16 mouse cellular contexts compared by ENCODE assay signal in genomic region chr2:27563641-27564148, GRCm38 (mm10). TPM values are rescaled to one million over a fixed set of nuclear protein-coding genes. Genes with fewer than 3 reads are reported as not detected.
DNase-seq lines count a peak whose midpoint lies in the region; ATAC-seq and TF ChIP-seq lines count a peak whose summit lies in the region.
"Had no signal": no experiment of that assay in that cellular context is flagged by ENCODE, and none has a peak within 500 bp of the region (broad histone marks: within the 10 kb centered on the region; RNA-seq: fewer than 3 reads in every experiment).

No protein-coding gene starts in this region.

- no peak overlapping the region for H3K4me2 ChIP-seq in hindbrain, postnatal 0 days (ENCODE audit: low read depth, low read length)
- no peak overlapping the region for H3K4me2 ChIP-seq in hindbrain, embryonic 12.5 days (replicated peaks)
- H3K4me2 ChIP-seq in lung, embryonic 14.5 days: no peak overlapping the region
- H3K4me2 ChIP-seq: heart, embryonic 11.5 days had no signal

- no peak overlapping the region for H3K4me3 ChIP-seq in hindbrain, postnatal 0 days (ENCODE audit: low read length)
- H3K4me3 ChIP-seq in hindbrain, embryonic 12.5 days: no peak overlapping the region
- no peak overlapping the region for H3K4me3 ChIP-seq in lung, embryonic 14.5 days (ENCODE audit: low read depth, low read length)
- no peak overlapping the region for H3K4me3 ChIP-seq in bone marrow, adult 2 months (replicated peaks; ENCODE audit: control insufficient read depth, low read depth, low read length)
- H3K4me3 ChIP-seq: hindbrain, embryonic 10.5 days had no signal

- no peaks in the 10 kb centered on the region for H3K27me3 ChIP-seq in hindbrain, postnatal 0 days (ENCODE audit: insufficient read depth, low read length)
- H3K27me3 ChIP-seq in hindbrain, embryonic 12.5 days: peaks cover 27% of the 10 kb centered on the region
- H3K27me3 ChIP-seq in lung, embryonic 14.5 days (ENCODE audit: insufficient read depth, low read length): no peaks in the 10 kb centered on the region

- H3K36me3 ChIP-seq in hindbrain, postnatal 0 days (ENCODE audit: insufficient read depth, low read length): no peaks in the 10 kb centered on the region
- H3K36me3 ChIP-seq in hindbrain, embryonic 12.5 days: no peaks in the 10 kb centered on the region
- H3K36me3 ChIP-seq in lung, embryonic 14.5 days (ENCODE audit: insufficient read depth): no peaks in the 10 kb centered on the region
- H3K36me3 ChIP-seq: hindbrain, embryonic 10.5 days had no signal

- no peak overlapping the region for H3K9ac ChIP-seq in hindbrain, postnatal 0 days (replicated peaks; ENCODE audit: low read length)
- no peak overlapping the region for H3K9ac ChIP-seq in hindbrain, embryonic 12.5 days
- H3K9ac ChIP-seq in lung, embryonic 14.5 days: no peak overlapping the region

- no peaks in the 10 kb centered on the region; the same call in 1 of the 2 replicates for H3K4me1 ChIP-seq in hindbrain, postnatal 0 days (ENCODE audit: insufficient read depth, low read length)
- peaks cover 12% of the 10 kb centered on the region for H3K4me1 ChIP-seq in hindbrain, embryonic 12.5 days
- no peaks in the 10 kb centered on the region for H3K4me1 ChIP-seq in lung, embryonic 14.5 days (ENCODE audit: insufficient read depth)
- no peaks in the 10 kb centered on the region; the same call in 1 of the 2 replicates for H3K4me1 ChIP-seq in bone marrow, adult 2 months (ENCODE audit: control insufficient read depth, insufficient read depth, low read length)

- TF ChIP-seq POLR2A in bone marrow, adult 2 months (IDR thresholded peaks at IDR 0.05; ENCODE audit: borderline replicate concordance, control insufficient read depth, low read depth, low read length): no peak

- no peak for ATAC-seq in hindbrain, postnatal 0 days
- no peak for ATAC-seq in hindbrain, embryonic 12.5 days (ENCODE audit: low FRiP score)
- ATAC-seq in lung, embryonic 14.5 days (ENCODE audit: insufficient read depth): no peak
- ATAC-seq in megakaryocyte progenitor cell, adult 5-6 weeks (replicated peaks; ENCODE audit: poor library complexity): peak; percentile 84
- ATAC-seq: forebrain, embryonic 14.5 days had no signal

- WGBS in hindbrain, postnatal 0 days: 84% methylated on average over 9 of the region's 9 CpGs
- 76% methylated on average over 9 of the region's 9 CpGs for WGBS in hindbrain, embryonic 12.5 days
- WGBS in lung, embryonic 14.5 days: 66% methylated on average over 9 of the region's 9 CpGs
- 17% methylated on average over 9 of the region's 9 CpGs for WGBS in bone marrow, adult 2 months

- DNase-seq in hindbrain, postnatal 0 days (ENCODE audit: low spot score): no peak
- peak; percentile 15 for DNase-seq in lung, embryonic 14.5 days
- DNase-seq in lung, postnatal 10 days: no peak
- DNase-seq in ovary, postnatal 10 days (ENCODE audit: low spot score): no peak
- DNase-seq in cerebellum, adult 9-10 months: no peak
- DNase-seq: adrenal gland, postnatal 25 days; B cell, adult 2 months; cerebellum, adult 18-20 months; embryo, embryonic 11 days; kidney, adult 18-20 months had no signal

- 0 out of 2 replicates have a peak, but pooled peaks have one; percentile 6 for TF ChIP-seq CTCF in hindbrain, postnatal 0 days (IDR thresholded peaks at IDR 0.05; ENCODE audit: low read depth)
- TF ChIP-seq CTCF in lung, embryonic 14.5 days (IDR thresholded peaks at IDR 0.05; ENCODE audit: low read depth): peak; percentile 20
- peak; percentile 7; the same call in 1 of the 2 replicates for TF ChIP-seq CTCF in bone marrow, adult 2 months (IDR thresholded peaks at IDR 0.05; ENCODE audit: control insufficient read depth, insufficient read depth, low read length)

- no peak overlapping the region for H3K27ac ChIP-seq in hindbrain, postnatal 0 days
- H3K27ac ChIP-seq in hindbrain, embryonic 12.5 days: no peak overlapping the region
- H3K27ac ChIP-seq in lung, embryonic 14.5 days (ENCODE audit: low read depth): no peak overlapping the region
- no peak overlapping the region for H3K27ac ChIP-seq in bone marrow, adult 2 months (ENCODE audit: control insufficient read depth, insufficient read depth, low read depth, low read length, poor library complexity)

- no peaks in the 10 kb centered on the region for H3K9me3 ChIP-seq in hindbrain, postnatal 0 days (ENCODE audit: low read length)
- no peaks in the 10 kb centered on the region for H3K9me3 ChIP-seq in hindbrain, embryonic 12.5 days (replicated peaks)
- H3K9me3 ChIP-seq in lung, embryonic 14.5 days (ENCODE audit: low read depth, low read length): no peaks in the 10 kb centered on the region
- H3K9me3 ChIP-seq: hindbrain, embryonic 10.5 days had no signal

RNA-seq across cellular contexts. Expression of gene Wdr5, which starts 48.7 kb away (rescaled TPM):
- 46.1 and 51.9 TPM in 2 replicates for total RNA-seq in hindbrain, postnatal 0 days (2014; rRNA removed)
- polyA plus RNA-seq in hindbrain, postnatal 0 days (2015; fragmentation: Nextera tagmentation; extraction: Ambion mirVana): 34.5 and 35.1 TPM in 2 replicates
- 51.4 and 55.3 TPM in 2 replicates for polyA plus RNA-seq in hindbrain, embryonic 12.5 days (2016; fragmentation: Nextera tagmentation; extraction: Ambion mirVana)
- polyA plus RNA-seq in lung, embryonic 14.5 days (2014; fragmentation: Nextera tagmentation; extraction: Ambion mirVana): 63.6 and 71.3 TPM in 2 replicates
- polyA plus RNA-seq in bone marrow, adult 2 months (2011; ENCODE audit: insufficient read depth, insufficient read length, low replicate concordance, missing spikeins): 30.2 and 41.6 TPM in 2 replicates
- 36.7 and 37.2 TPM in 2 replicates for total RNA-seq in megakaryocyte progenitor cell, adult 5-6 weeks (2015)
- 85.6 and 87.3 TPM in 2 replicates for total RNA-seq in megakaryocyte progenitor cell, adult 5-6 weeks (2017)

RNA-seq across cellular contexts. Expression of gene Brd3, which starts 56.2 kb away (rescaled TPM):
- total RNA-seq in hindbrain, postnatal 0 days (2014; rRNA removed): 33.7 TPM in 2 replicates
- polyA plus RNA-seq in hindbrain, postnatal 0 days (2015; fragmentation: Nextera tagmentation; extraction: Ambion mirVana): 84.0 and 95.5 TPM in 2 replicates
- polyA plus RNA-seq in hindbrain, embryonic 12.5 days (2016; fragmentation: Nextera tagmentation; extraction: Ambion mirVana): 134 and 141 TPM in 2 replicates
- polyA plus RNA-seq in lung, embryonic 14.5 days (2014; fragmentation: Nextera tagmentation; extraction: Ambion mirVana): 126 and 141 TPM in 2 replicates
- 19.3 and 33.0 TPM in 2 replicates for polyA plus RNA-seq in bone marrow, adult 2 months (2011; ENCODE audit: insufficient read depth, insufficient read length, low replicate concordance, missing spikeins)
- total RNA-seq in megakaryocyte progenitor cell, adult 5-6 weeks (2015): 52.4 and 54.7 TPM in 2 replicates
- 26.7 and 29.4 TPM in 2 replicates for total RNA-seq in megakaryocyte progenitor cell, adult 5-6 weeks (2017)
